Mouse (Mus musculus): ENCODE results near the gene Csf3.

- no peak for TF ChIP-seq POLR2A (IDR thresholded peaks at IDR 0.05; ENCODE audit: borderline replicate concordance, extremely low read depth, low read depth, low read length)
- no peak for TF ChIP-seq CTCF (IDR thresholded peaks at IDR 0.05; ENCODE audit: insufficient read depth, low read length)
Measured at GRCm38 (mm10) chr11:98708282-98708956, 7.4 kb downstream of the Csf3 start.
